Mouse (Mus musculus) gastrocnemius, postnatal 36 days (tissue): ENCODE measurements around the gene Itgb2. TPM values are rescaled to one million over a fixed set of nuclear protein-coding genes. Genes with fewer than 3 reads are reported as not detected.

Experiments
- DNase-seq, 2 experiments: peaks; one replicate each; pipeline ENCODE4 v3.0.0; 2022
- intact Hi-C: fragments of 180-260 bp; cut with DNase I; formaldehyde crosslinking; loops from one replicate; pipeline ENCODE4 v1.15.1; 2025
- total RNA-seq, 2 experiments: library from RNA; stranded (reverse); gene quantifications; 2 replicates each; pipeline ENCODE4 v1.2.3; 2021

Itgb2 gene
- total RNA-seq, 2 experiments from 2014 or later: 1.5 to 1.8 TPM

GRCm38 (mm10) chr10:77541864-77542666, 12.0 kb downstream of the Itgb2 start:
- intact Hi-C loops: no loop called here
- DNase-seq: no peak

- DNase-seq: no peak
- intact Hi-C loops: no loop called here
Measured at GRCm38 (mm10) chr10:77543226-77543625, 13.2 kb downstream of the Itgb2 start.

GRCm38 (mm10) chr10:77544916-77545315, 14.9 kb downstream of the Itgb2 start:
- peak; percentile 77 to 86 for DNase-seq
- intact Hi-C loops: no loop called here

DNA sequence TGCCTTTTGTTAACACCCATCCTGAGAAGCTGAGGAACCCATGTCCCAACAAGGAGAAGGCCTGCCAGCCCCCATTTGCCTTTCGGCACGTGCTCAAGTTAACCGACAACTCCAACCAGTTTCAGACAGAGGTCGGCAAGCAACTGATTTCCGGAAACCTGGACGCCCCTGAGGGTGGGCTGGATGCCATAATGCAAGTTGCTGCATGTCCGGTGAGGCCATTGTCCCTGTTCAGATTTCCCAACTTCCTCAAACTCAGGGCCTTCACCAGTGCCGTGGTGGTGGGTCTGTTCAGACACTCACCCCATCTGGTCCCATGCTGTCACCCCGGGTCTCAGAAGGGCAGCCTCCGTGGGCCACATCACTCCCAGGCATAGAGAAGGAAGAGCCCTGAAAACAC, 18.5 kb downstream of the Itgb2 start:
- intact Hi-C loops: no loop called here
- DNase-seq: no peak

- peak in 1 of 2 experiments; percentile 29 for DNase-seq
- intact Hi-C loops: no loop called here
Measured at GRCm38 (mm10) chr10:77550874-77551273, 20.8 kb downstream of the Itgb2 start.

GRCm38 (mm10) chr10:77552162-77552561, 22.1 kb downstream of the Itgb2 start:
- intact Hi-C loops: no loop called here
- no peak for DNase-seq

DNA sequence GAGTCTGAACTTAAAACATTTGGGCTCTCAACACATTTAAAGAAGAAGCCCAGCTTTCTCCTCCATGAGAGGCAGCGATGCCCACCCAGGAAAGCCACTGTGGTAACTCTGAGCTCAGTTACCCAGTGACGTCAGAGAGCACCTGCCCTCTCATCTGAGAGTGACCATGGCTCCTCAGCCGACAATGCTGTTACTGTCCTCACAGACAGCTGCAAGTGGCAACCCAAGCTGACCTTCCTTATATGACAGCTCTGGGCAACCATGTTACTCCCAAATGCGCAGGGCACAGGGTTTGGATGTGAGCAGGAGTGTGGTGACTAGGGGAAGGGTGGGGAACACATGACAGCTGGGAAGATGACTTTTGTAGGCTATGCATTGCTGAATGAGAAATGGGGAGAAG, 23.2 kb downstream of the Itgb2 start:
- DNase-seq: no peak
- intact Hi-C loops: no loop called here

- intact Hi-C loops: no loop called here
- no peak for DNase-seq
Measured at GRCm38 (mm10) chr10:77554918-77555317, 24.9 kb downstream of the Itgb2 start.

- intact Hi-C loops: no loop called here
- no peak for DNase-seq
Measured at GRCm38 (mm10) chr10:77556631-77557030, 26.6 kb downstream of the Itgb2 start.

GRCm38 (mm10) chr10:77557641-77558040, 27.6 kb downstream of the Itgb2 start:
- no peak for DNase-seq
- intact Hi-C loops: no loop called here

DNA sequence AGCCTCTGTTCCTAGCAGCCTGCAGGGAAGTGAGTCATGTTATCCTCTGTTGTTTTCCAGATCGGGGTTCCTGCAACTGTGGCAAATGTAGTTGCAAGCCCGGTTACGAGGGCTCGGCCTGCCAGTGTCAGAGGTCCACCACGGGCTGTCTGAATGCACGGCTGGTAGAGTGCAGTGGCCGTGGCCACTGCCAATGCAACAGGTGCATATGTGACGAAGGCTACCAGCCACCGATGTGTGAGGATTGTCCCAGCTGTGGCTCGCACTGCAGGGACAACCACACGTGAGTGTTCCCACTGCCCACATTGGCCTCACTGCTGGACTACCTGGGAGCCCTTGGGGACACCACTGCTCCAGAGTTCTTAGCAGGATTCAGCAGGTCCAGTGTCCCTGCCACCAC, 30.0 kb downstream of the Itgb2 start:
- intact Hi-C loops: no loop called here
- DNase-seq: no peak

DNA sequence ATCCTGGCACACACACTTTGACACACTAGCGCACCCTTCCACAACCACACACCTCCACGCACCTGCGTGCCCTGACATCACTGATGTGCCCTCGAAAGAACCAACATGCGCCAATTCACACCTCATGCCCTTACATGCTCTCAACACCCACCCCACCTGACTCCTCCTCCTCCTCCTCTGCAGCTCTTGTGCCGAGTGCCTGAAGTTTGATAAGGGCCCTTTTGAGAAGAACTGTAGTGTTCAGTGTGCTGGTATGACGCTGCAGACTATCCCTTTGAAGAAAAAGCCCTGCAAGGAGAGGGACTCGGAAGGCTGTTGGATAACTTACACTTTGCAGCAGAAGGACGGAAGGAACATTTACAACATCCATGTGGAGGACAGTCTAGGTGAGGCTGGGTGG, 30.8 kb downstream of the Itgb2 start:
- intact Hi-C loops: no loop called here
- DNase-seq: no peak

DNA sequence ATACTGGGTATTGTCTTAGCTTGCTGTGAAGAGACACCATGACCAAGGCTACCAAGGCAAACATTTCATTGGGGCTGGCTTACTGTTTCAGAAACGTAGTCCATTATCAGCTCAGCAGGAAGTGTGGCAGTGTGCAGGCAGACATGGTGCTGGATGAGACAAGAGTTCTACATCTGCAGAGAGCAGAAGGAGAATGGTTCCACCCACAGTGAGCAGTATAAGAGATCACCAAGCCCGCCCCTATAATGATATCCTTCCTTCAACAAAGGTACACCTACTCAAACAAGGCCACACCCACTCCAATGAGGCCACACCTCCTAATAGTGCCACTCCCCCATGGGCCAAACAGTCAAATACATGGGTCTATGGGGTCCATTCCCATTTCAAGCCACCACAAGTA, 31.5 kb downstream of the Itgb2 start:
- intact Hi-C loops: no loop called here
- DNase-seq: no peak

DNA sequence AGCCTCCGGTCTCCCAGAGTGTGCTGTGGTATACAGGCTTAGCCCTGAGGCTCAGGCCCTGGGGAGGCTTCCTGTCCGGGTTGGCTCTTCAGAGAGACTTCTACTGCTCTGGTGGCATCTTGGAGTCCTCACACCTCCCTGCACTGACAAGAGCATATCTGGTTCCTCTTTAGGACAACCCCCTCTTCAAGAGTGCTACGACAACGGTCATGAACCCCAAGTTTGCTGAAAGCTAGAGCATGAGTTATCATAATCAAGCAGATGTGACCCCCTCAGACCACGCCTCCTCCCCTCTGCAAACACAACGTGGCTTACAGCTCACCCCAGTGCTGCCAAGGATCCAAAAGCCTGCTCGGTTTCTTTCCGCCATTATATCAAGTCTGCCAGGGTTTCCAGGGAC, 35.0 kb downstream of the Itgb2 start:
- no peak for DNase-seq
- intact Hi-C loops: no loop called here

DNA sequence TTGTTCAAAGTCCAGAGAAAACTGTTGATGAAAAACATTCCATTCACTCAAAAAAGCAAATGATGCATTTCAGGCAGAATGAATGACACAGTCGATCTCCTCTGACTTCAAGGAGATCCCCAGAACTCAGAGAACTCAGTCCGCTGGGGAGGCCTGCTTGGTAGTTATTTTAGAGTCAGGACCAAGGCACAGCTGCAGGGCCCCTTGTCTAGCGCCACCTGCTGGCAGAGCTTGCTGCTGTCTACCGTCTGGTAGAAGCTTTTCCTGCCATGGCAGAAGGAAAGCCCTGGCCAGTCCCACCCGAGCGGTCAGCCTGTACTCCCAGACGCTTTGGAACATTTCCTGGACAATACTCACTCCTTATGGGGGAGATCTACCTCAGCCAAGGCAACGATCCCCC, 36.6 kb downstream of the Itgb2 start:
- intact Hi-C loops: loop anchor here (1.0 kb wide), 1 partner anchor 48 kb away; no protein-coding TSS in a partner anchor
- peak; percentile 83 to 91 for DNase-seq

DNA sequence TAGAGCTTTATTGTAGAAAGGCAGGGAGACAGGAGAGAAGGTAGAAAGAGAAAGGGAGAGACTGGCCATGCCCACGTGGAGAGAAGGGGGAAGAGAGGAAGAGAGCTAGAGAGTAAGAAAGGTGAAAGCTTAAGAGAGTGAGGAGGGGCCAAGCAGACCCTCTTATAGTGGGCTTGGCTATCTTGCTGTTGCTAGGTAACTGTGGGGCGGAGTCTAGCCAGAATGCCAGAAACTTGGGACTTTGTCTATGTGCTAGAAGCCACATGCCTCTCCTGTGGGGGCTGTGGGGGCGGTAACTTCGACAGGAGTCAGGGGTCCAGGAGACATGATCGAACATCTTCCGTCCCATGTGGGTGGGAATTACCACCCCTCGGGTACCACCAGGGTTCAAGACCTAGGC, 39.4 kb downstream of the Itgb2 start:
- intact Hi-C loops: no loop called here
- DNase-seq: no peak

- no peak for DNase-seq
- intact Hi-C loops: no loop called here
Measured at GRCm38 (mm10) chr10:77569973-77570658, 40.1 kb downstream of the Itgb2 start.

- intact Hi-C loops: no loop called here
- DNase-seq: no peak
Measured at GRCm38 (mm10) chr10:77572225-77572624, 42.2 kb downstream of the Itgb2 start.

DNA sequence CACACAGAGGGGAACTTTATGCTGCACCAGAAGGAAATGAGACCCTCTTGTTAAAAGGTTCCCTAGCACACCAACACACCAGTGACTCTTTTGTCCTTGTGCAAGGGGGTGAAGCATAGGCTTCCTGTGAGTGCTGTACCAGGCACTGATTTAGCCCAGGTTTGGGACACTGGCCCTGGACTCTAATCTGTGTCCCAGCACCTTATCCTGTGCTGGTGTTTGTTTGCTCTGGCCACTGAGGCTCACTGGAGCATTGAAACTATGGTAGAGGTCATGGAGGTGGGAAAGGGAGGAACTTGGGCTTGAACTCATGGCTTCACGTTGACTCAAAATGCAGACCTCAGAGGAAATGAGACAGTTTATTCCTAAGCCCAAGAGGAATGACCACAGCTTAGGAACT, 43.1 kb downstream of the Itgb2 start:
- no peak for DNase-seq
- intact Hi-C loops: no loop called here

DNA sequence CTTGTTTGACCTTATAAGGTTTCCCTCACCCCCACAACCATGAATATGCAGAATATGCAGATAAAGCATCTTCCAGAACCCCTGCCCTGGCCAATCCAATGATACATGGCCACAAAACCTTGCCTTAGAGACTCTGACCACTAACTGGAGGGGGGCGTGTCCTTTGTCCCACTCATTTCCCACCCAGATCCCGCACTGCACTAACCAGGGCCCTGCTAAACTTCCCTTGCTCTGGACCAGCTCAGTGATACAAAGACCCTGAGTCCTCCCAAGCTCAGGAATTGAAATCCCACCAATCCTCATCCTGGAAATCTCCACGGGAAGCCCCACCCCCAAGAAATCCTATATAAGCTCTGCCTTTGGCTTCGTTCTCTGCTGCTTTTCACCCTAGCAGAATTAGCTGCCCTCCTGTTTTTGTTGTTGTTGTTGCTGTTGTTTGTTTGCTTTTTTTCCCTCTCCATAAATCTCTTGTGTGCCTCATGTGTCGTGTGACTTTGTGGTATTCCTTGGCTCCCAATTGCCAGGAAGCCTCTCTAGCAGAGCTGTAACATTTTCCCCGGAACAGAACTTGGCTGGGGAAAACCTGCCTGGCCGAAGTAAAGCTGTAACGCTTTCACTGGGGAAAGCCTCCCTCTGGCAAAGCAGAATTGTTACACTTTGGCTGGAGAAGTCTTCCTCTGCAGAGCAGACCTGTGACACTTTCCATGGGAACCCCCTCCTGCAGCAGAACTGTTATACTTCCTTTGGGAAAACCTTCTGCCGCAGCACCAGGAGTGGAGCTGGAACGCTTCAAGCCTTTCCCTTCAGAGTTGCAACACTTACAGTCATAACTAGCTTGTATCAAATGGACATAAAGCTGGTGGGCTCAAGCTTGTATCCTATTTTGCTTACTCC, 50.2 kb downstream of the Itgb2 start:
- intact Hi-C loops: no loop called here
- DNase-seq: peak in 1 of 2 experiments; percentile 13

DNA sequence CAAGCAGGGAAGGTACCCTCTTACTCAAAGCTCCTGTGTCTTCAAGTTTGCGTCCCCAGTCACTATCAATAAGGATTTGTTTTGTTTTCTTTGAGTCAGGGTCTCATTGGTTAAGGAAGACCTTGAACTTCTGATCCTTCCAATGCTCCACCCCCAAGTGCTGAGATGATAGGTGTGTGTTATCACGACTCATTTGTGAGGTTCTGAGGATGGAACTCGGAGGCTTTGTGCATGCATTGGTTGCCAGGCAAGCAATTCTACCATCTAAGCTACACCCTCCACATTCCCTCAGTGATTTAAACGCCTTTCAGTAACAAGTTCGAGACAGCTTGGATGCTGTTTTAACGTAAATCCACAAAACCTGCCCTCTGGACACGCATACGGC, 51.0 kb downstream of the Itgb2 start:
- intact Hi-C loops: no loop called here
- DNase-seq: no peak
